Comparison of ENCODE assay signal across 9 mouse cellular contexts in genomic region chr3:55816638-55817375, GRCm38 (mm10). TPM values are rescaled to one million over a fixed set of nuclear protein-coding genes. Genes with fewer than 3 reads are reported as not detected.
A peak's percentile ranks its signal among the peaks of the same experiment; 100 is the strongest.
DNase-seq lines count a peak whose midpoint lies in the region; ATAC-seq and TF ChIP-seq lines count a peak whose summit lies in the region.
"Had no signal": no experiment of that assay in that cellular context is flagged by ENCODE, and none has a peak within 500 bp of the region (broad histone marks: within the 10 kb centered on the region; RNA-seq: fewer than 3 reads in every experiment).

No protein-coding gene starts in this region.

- TF ChIP-seq CTCF in gastrocnemius, adult 2 months (IDR thresholded peaks at IDR 0.05), result no peak
- no peak for TF ChIP-seq CTCF in lung, adult 2 months (IDR thresholded peaks at IDR 0.05; ENCODE audit: insufficient read depth, low read length)

- peak; percentile 17 for DNase-seq in gastrocnemius, adult 2 months
- DNase-seq in gastrocnemius, postnatal 10 days, result no peak
- no peak for DNase-seq in lung, adult 2 months
- DNase-seq in adrenal gland, adult 18-20 months (ENCODE audit: low spot score in 2 of 2), result no peak
- DNase-seq in forebrain, embryonic 11.5 days (ENCODE audit: low spot score), result no peak

- no peaks in the 10 kb centered on the region for H3K9me3 ChIP-seq in lung, embryonic 16.5 days (ENCODE audit: control insufficient read depth, low read length)
- H3K9me3 ChIP-seq in embryonic facial prominence, embryonic 15.5 days (replicated peaks), result no peaks in the 10 kb centered on the region
- H3K9me3 ChIP-seq in forebrain, embryonic 11.5 days (ENCODE audit: control insufficient read depth, low read length), result no peaks in the 10 kb centered on the region

- H3K27ac ChIP-seq in gastrocnemius, adult 2 months, result peak overlapping the region; percentile 17; the same call in 1 of the 2 replicates
- no peak overlapping the region for H3K27ac ChIP-seq in lung, embryonic 16.5 days (ENCODE audit: low read length)
- peak overlapping the region; percentile 39; the same call in 1 of the 2 replicates for H3K27ac ChIP-seq in embryonic facial prominence, embryonic 15.5 days (replicated peaks)
- H3K27ac ChIP-seq in forebrain, embryonic 11.5 days (ENCODE audit: low read depth, low read length), result no peak overlapping the region

- ATAC-seq in lung, embryonic 16.5 days (ENCODE audit: low read depth), result peak; percentile 12; the same call in 1 of the 2 replicates
- no peak; the same call in 1 of the 2 replicates for ATAC-seq in embryonic facial prominence, embryonic 15.5 days (ENCODE audit: insufficient number of reproducible peaks, low FRiP score, low TSS enrichment, low read depth)
- peak; percentile 98 for ATAC-seq in megakaryocyte, adult 5-6 weeks (ENCODE audit: poor library complexity, severe bottlenecking)
- no peak for ATAC-seq in forebrain, embryonic 11.5 days (replicated peaks; ENCODE audit: low FRiP score)

- no peak overlapping the region for H3K4me2 ChIP-seq in lung, embryonic 16.5 days (ENCODE audit: low read depth, low read length)
- H3K4me2 ChIP-seq in embryonic facial prominence, embryonic 15.5 days (replicated peaks), result no peak overlapping the region
- no peak overlapping the region for H3K4me2 ChIP-seq in forebrain, embryonic 11.5 days (ENCODE audit: low read depth, low read length, severe bottlenecking)
- H3K4me2 ChIP-seq: liver, embryonic 11.5 days had no signal

- H3K4me1 ChIP-seq in lung, embryonic 16.5 days (replicated peaks; ENCODE audit: control insufficient read depth, insufficient read depth, low read length), result peaks cover 5% of the 10 kb centered on the region
- peaks cover 3% of the 10 kb centered on the region for H3K4me1 ChIP-seq in lung, adult 2 months (ENCODE audit: control insufficient read depth, insufficient read depth, low read length)
- H3K4me1 ChIP-seq in embryonic facial prominence, embryonic 15.5 days, result peaks cover 14% of the 10 kb centered on the region
- no peaks in the 10 kb centered on the region for H3K4me1 ChIP-seq in forebrain, embryonic 11.5 days (replicated peaks; ENCODE audit: control insufficient read depth, insufficient read depth, low read length)

- H3K9ac ChIP-seq in lung, embryonic 16.5 days (ENCODE audit: low read length), result no peak overlapping the region
- H3K9ac ChIP-seq in embryonic facial prominence, embryonic 15.5 days, result no peak overlapping the region
- H3K9ac ChIP-seq in forebrain, embryonic 11.5 days (ENCODE audit: low read length), result no peak overlapping the region

- no peaks in the 10 kb centered on the region for H3K36me3 ChIP-seq in lung, embryonic 16.5 days (ENCODE audit: control insufficient read depth, insufficient read depth, low read length)
- no peaks in the 10 kb centered on the region for H3K36me3 ChIP-seq in embryonic facial prominence, embryonic 15.5 days
- no peaks in the 10 kb centered on the region for H3K36me3 ChIP-seq in forebrain, embryonic 11.5 days (ENCODE audit: control insufficient read depth, insufficient read depth, low read length)

- no peak overlapping the region for H3K4me3 ChIP-seq in gastrocnemius, adult 2 months
- no peak overlapping the region for H3K4me3 ChIP-seq in lung, embryonic 16.5 days (ENCODE audit: low read length)
- H3K4me3 ChIP-seq in lung, adult 2 months (replicated peaks; ENCODE audit: extremely low read depth, low read depth, low read length), result no peak overlapping the region
- H3K4me3 ChIP-seq in embryonic facial prominence, embryonic 15.5 days (replicated peaks), result no peak overlapping the region
- H3K4me3 ChIP-seq in forebrain, embryonic 11.5 days (ENCODE audit: low read depth, low read length), result no peak overlapping the region

- intact Hi-C loops in gastrocnemius, adult 2 months (cut with DNase I), result no loop called here

- WGBS in lung, embryonic 16.5 days, result 55% methylated on average over 6 of the region's 6 CpGs
- 36% methylated on average over 6 of the region's 6 CpGs for WGBS in lung, adult 2 months
- 36% methylated on average over 6 of the region's 6 CpGs for WGBS in embryonic facial prominence, embryonic 15.5 days
- 86% methylated on average over 6 of the region's 6 CpGs for WGBS in forebrain, embryonic 11.5 days

- H3K27me3 ChIP-seq in lung, embryonic 16.5 days (ENCODE audit: control insufficient read depth, insufficient read depth, low read depth, low read length), result no peaks in the 10 kb centered on the region
- no peaks in the 10 kb centered on the region for H3K27me3 ChIP-seq in embryonic facial prominence, embryonic 15.5 days
- H3K27me3 ChIP-seq in forebrain, embryonic 11.5 days (ENCODE audit: control insufficient read depth, insufficient read depth, low read length), result no peaks in the 10 kb centered on the region

- TF ChIP-seq POLR2A in lung, adult 2 months (IDR thresholded peaks at IDR 0.05; ENCODE audit: borderline replicate concordance, extremely low read depth, low read depth, low read length), result no peak

RNA-seq across cellular contexts. Expression of gene Mab21l1, which starts 34.5 kb away (rescaled TPM):
- 1 to 10 TPM in 1 of 2 experiments, under 1 TPM in 1; 0.86 to 3.7 TPM for total RNA-seq in gastrocnemius, adult 2 months (2021)
- 1 to 10 TPM; 3.1 to 3.3 TPM for total RNA-seq in gastrocnemius, postnatal 10 days (2021)
- polyA plus RNA-seq in lung, embryonic 16.5 days (2015; fragmentation: Nextera tagmentation; extraction: Ambion mirVana), result 0.59 and 0.88 TPM in 2 replicates
- 0.04 TPM in 1 of 2 replicates, not detected in the other for polyA plus RNA-seq in lung, adult 2 months (2012; rRNA removed)
- 35.5 and 38.1 TPM in 2 replicates for polyA plus RNA-seq in embryonic facial prominence, embryonic 15.5 days (2015; fragmentation: Nextera tagmentation; extraction: Ambion mirVana)
- not detected in 2 replicates for total RNA-seq in megakaryocyte, adult 5-6 weeks (2015)
- total RNA-seq in megakaryocyte, adult 5-6 weeks (2017), result not detected in 2 replicates
- 1 to 10 TPM in 1 of 2 experiments, under 1 TPM in 1; 0.99 to 1.2 TPM for total RNA-seq in adrenal gland, adult 18-20 months (2021)
- polyA plus RNA-seq in forebrain, embryonic 11.5 days (2014; fragmentation: Nextera tagmentation; extraction: Ambion mirVana), result 16.6 and 20.5 TPM in 2 replicates

Comparison
In these comparisons a context has a peak if more than half of its experiments do, and no peak if none do; other contexts are left out.
1. H3K27ac ChIP-seq: peak in gastrocnemius, adult 2 months (single experiment) and embryonic facial prominence, embryonic 15.5 days (single experiment); none in lung, embryonic 16.5 days (single experiment) and forebrain, embryonic 11.5 days (single experiment).
2. ATAC-seq: peak in lung, embryonic 16.5 days (single experiment) and megakaryocyte, adult 5-6 weeks (single experiment); none in embryonic facial prominence, embryonic 15.5 days (single experiment) and forebrain, embryonic 11.5 days (single experiment).